Mouse (Mus musculus) kidney, postnatal 0 days (tissue): Measurements from ENCODE around the gene Lcmt1. TPM values are rescaled to one million over a fixed set of nuclear protein-coding genes. Genes with fewer than 3 reads are reported as not detected.

ENCODE experiments used
- ATAC-seq: fragments of 200-750 bp; cut with Nextera tagmentation; replicated peaks from 2 replicates; pipeline ENCODE4 v1.8.0; 2017; ENCODE audit warnings: low read depth, moderate number of reproducible peaks, moderate TSS enrichment, moderate library complexity; ENCODE audit not compliant: low FRiP score
- DNase-seq: peaks from one replicate; pipeline ENCODE4 v3.0.0-alpha.2; 2016; ENCODE audit warnings: low spot score
- H3K27ac ChIP-seq: fragments of 300-500 bp; sonication (generic); 2 replicates; pipeline ENCODE4 v1.5.1; 2014; ENCODE audit warnings: mild to moderate bottlenecking
- H3K27me3 ChIP-seq: fragments of 300-500 bp; sonication (generic); 2 replicates; pipeline ENCODE4 v1.6.1; 2014; ENCODE audit warnings: low read length, mixed read lengths; ENCODE audit not compliant: insufficient read depth
- H3K36me3 ChIP-seq: fragments of 300-500 bp; sonication (generic); 2 replicates; pipeline ENCODE4 v1.6.1; 2014; ENCODE audit warnings: low read length, mixed read lengths; ENCODE audit not compliant: insufficient read depth
- H3K4me1 ChIP-seq: fragments of 300-500 bp; sonication (generic); replicated peaks from 2 replicates; pipeline ENCODE4 v1.6.1; 2014; ENCODE audit warnings: antibody characterized with exemption, low read length, mixed read lengths; ENCODE audit not compliant: insufficient read depth
- H3K4me2 ChIP-seq: fragments of 300-500 bp; sonication (generic); 2 replicates; pipeline ENCODE4 v1.6.1; 2014; ENCODE audit warnings: mild to moderate bottlenecking, low read length, moderate library complexity, mixed read lengths
- H3K4me3 ChIP-seq: fragments of 300-500 bp; sonication (generic); replicated peaks from 2 replicates; pipeline ENCODE4 v1.5.1; 2014; ENCODE audit warnings: low read depth, low read length
- H3K9ac ChIP-seq: fragments of 300-500 bp; sonication (generic); 2 replicates; pipeline ENCODE4 v1.6.1; 2014; ENCODE audit warnings: low read depth, low read length
- H3K9me3 ChIP-seq: fragments of 300-500 bp; sonication (generic); replicated peaks from 2 replicates; pipeline ENCODE4 v1.6.1; 2016; ENCODE audit warnings: low read length, inconsistent platforms, mixed read lengths
- CTCF ChIP-seq: IDR thresholded peaks from 2 replicates; pipeline ENCODE4 v1.5.1; 2016; ENCODE audit warnings: antibody characterized with exemption, low read depth, mild to moderate bottlenecking, moderate library complexity
- WGBS: fragments of 180-500 bp; shearing (Covaris S2); extraction: QIAGEN DNeasy Blood & Tissue Kit; methylation state at CpG from one replicate; pipeline ENCODE4 v1.1.7; 2014; 5-methylcytosine and 5-hydroxymethylcytosine counted together
- polyA plus RNA-seq: library from polyadenylated mRNA; unstranded; fragments of >200 nt; fragmentation: Nextera tagmentation; extraction: Ambion mirVana; gene quantifications from 2 replicates; pipeline ENCODE4 v1.2.1, GENCODE M21; 2015

Gene Lcmt1
- polyA plus RNA-seq, 1 experiment from 2014 or later: 57.0 TPM

DNA sequence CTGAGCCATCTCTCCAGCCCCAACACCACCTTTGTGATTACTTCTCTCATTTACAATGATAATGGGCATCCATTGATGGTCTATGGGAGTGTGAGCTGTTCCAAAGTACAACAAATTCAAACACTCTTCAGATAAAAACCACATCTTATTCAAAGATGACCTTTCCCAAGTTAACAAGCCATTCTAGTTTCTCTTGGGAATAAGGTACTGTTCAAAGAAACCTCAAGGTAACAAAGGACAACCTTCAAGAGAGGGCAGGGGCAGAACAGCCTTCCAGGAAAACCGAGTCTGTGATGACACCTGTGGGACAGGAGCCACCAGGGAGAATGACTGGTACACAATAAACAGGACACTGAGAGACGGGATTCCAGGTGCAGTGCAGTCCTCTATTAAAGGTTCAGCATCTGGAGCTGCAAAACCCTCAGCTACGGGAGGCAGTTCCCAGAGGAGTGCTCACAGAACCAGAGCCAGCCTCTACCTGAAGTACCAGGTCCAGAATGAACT lies 24.5 kb upstream of the Lcmt1 start:
- TF ChIP-seq CTCF: no peak
- WGBS: 68% methylated on average over 3 of the region's 3 CpGs
- H3K9me3 ChIP-seq: no peaks in the 10 kb centered on the region
- H3K4me1 ChIP-seq: peaks cover 6% of the 10 kb centered on the region; the same call in 1 of the 2 replicates
- H3K4me3 ChIP-seq: no peak overlapping the region
- no peak overlapping the region for H3K4me2 ChIP-seq
- H3K27me3 ChIP-seq: no peaks in the 10 kb centered on the region
- H3K9ac ChIP-seq: no peak overlapping the region
- DNase-seq (no peak), ATAC-seq (no peak)
- H3K36me3 ChIP-seq: no peaks in the 10 kb centered on the region
- no peak overlapping the region for H3K27ac ChIP-seq

DNA sequence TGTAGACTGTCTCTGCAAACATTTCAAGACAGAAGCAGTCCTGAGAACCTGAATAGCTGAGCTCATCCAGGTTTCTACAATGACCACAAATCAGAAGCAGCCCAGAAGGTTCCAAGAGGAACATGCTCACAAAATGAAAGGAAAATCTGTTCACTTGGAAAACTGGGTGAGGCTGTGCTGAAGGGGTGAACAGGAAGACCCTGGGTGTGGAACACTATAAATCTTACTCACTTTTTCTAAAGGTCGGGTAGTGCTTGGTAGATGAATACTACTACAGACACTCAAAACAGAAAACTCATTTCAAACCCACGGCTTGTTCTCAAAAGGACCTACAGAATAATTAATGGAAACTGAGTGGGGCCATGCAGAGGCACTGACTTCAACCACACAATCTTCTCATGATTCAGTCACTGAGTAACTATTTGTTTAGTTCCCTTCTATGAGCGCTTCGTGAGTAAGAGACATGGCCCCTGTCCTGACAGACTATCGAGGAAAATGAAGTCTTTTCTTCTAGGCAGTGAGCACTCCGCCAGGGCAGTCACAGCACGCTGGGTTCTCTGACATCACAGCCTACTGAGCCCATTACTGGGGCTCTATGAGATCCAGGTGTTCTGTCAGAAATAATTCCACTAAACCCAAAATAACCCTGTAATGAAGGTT lies 22.8 kb upstream of the Lcmt1 start:
- WGBS: 52% methylated on average over 7 of the region's 7 CpGs
- H3K27ac ChIP-seq: no peak overlapping the region; the same call in 1 of the 2 replicates

GRCm38 (mm10) chr7:123349813-123350212 lies 19.8 kb upstream of the Lcmt1 start:
- WGBS: 65% methylated on average over 11 of the region's 11 CpGs
- Histone ChIP-seq H3K36me3 (no peaks in the 10 kb centered on the region), H3K4me1 (peaks cover 9% of the 10 kb centered on the region; the same call in 1 of the 2 replicates), H3K9ac (no peak overlapping the region), H3K27me3 (no peaks in the 10 kb centered on the region), H3K27ac (no peak overlapping the region), H3K4me3 (no peak overlapping the region), H3K4me2 (no peak overlapping the region), H3K9me3 (no peaks in the 10 kb centered on the region)
- DNase-seq: no peak
- TF ChIP-seq CTCF: no peak
- ATAC-seq: no peak

More for the DNA sequence above, 22.8 kb upstream of the Lcmt1 start:
- Histone ChIP-seq H3K4me2 (no peak overlapping the region), H3K4me1 (peaks cover 9% of the 10 kb centered on the region; the same call in 1 of the 2 replicates), H3K36me3 (no peaks in the 10 kb centered on the region), H3K27me3 (no peaks in the 10 kb centered on the region), H3K9ac (no peak overlapping the region), H3K4me3 (no peak overlapping the region), H3K9me3 (no peaks in the 10 kb centered on the region)
- DNase-seq: no peak
- ATAC-seq: no peak
- no peak for TF ChIP-seq CTCF

GRCm38 (mm10) chr7:123350243-123350642 lies 19.3 kb upstream of the Lcmt1 start:
- Histone ChIP-seq H3K27me3 (no peaks in the 10 kb centered on the region), H3K36me3 (no peaks in the 10 kb centered on the region), H3K4me3 (no peak overlapping the region), H3K9me3 (no peaks in the 10 kb centered on the region), H3K27ac (no peak overlapping the region), H3K4me2 (no peak overlapping the region), H3K9ac (no peak overlapping the region), H3K4me1 (peaks cover 9% of the 10 kb centered on the region; the same call in 1 of the 2 replicates)
- WGBS: 33% methylated on average over 2 of the region's 2 CpGs
- no peak for TF ChIP-seq CTCF
- no peak for DNase-seq
- no peak for ATAC-seq

DNA sequence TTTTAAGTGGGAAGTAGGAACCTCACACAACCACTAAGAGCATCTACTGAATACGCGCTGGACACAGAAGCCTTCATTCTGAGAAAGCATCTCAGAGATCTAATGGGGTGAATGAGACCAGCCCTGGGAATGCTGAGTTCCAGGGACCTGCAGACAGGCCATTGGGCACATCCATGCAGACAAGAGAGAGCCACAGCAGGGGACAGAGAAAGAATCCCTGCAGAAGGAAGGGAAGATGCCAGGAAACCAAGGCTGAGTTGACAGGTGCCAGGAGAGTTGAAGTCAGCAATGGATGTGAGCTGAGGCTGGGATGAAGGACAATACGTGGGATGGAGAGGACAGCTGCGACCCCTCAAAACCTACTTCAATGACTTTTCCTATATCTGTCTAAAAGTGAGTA lies 16.5 kb upstream of the Lcmt1 start:
- WGBS: 93% methylated on average over 4 of the region's 4 CpGs
- ATAC-seq (no peak), DNase-seq (no peak)
- Histone ChIP-seq H3K4me3 (no peak overlapping the region), H3K36me3 (no peaks in the 10 kb centered on the region), H3K27ac (no peak overlapping the region), H3K9ac (no peak overlapping the region), H3K9me3 (no peaks in the 10 kb centered on the region), H3K4me1 (peaks cover 9% of the 10 kb centered on the region; the same call in 1 of the 2 replicates), H3K27me3 (no peaks in the 10 kb centered on the region), H3K4me2 (no peak overlapping the region)
- no peak for TF ChIP-seq CTCF

DNA sequence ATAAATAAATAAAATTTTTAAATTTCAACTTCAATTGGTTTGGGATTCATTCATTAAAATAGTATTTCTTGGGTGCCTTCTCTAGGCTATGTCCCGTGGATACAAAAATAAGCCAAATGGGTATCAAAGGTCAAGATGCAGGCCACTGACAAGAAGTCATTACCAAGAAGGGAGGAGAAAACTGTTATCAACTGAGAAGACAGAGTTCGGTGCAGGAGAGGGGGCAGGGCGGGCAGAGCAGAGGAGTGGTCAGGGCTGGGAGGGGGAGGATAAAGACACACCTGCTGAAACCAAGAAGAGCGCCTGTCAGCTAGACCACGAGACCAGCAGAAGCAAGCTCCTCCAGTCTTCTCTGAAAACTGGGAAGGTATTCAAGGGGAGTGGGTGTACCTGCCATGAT lies 15.7 kb upstream of the Lcmt1 start:
- TF ChIP-seq CTCF: no peak
- Histone ChIP-seq H3K4me1 (peaks cover 9% of the 10 kb centered on the region; the same call in 1 of the 2 replicates), H3K4me2 (no peak overlapping the region), H3K27me3 (no peaks in the 10 kb centered on the region), H3K9ac (no peak overlapping the region), H3K9me3 (no peaks in the 10 kb centered on the region), H3K27ac (no peak overlapping the region), H3K4me3 (no peak overlapping the region), H3K36me3 (no peaks in the 10 kb centered on the region)
- 69% methylated on average over 5 of the region's 5 CpGs for WGBS
- DNase-seq: no peak
- ATAC-seq: no peak
